Mouse (Mus musculus): ENCODE measurements at regions not wholly inside any gene's neighbourhood (a gene's known extent, or its start where the extent isn't known, plus 50 kb on each side); places are given as distances from the start of the nearest gene placed in this dataset.
"Not testable (repeated sequence)": the region's sequence is repeated elsewhere in the genome, so short reads cannot be mapped to it uniquely, and the experiment has no call there.

- no peak for DNase-seq
- intact Hi-C loops (cut with DNase I): no loop called here
Observed at GRCm38 (mm10) chr5:67487965-67488409, 59.9 kb upstream of the Bend4 start.

- DNase-seq; intact Hi-C loops (cut with DNase I): not testable (repeated sequence)
Observed at GRCm38 (mm10) chr5:67490709-67491108, 62.6 kb upstream of the Bend4 start.

- intact Hi-C loops (cut with DNase I): no loop called here
- DNase-seq: no peak
Observed at GRCm38 (mm10) chr5:67492893-67493302, 64.8 kb upstream of the Bend4 start.

GRCm38 (mm10) chr5:67496710-67497109, 68.6 kb upstream of the Bend4 start:
- intact Hi-C loops (cut with DNase I): no loop called here
- peak; percentile 4 to 5 for DNase-seq

GRCm38 (mm10) chr5:67520251-67520650, 87.4 kb upstream of the Shisa3 start:
- no peak for DNase-seq
- intact Hi-C loops (cut with DNase I): loop anchor here (10.0 kb wide), 1 partner anchor 595 kb away; no protein-coding TSS in a partner anchor

- DNase-seq: no peak
- intact Hi-C loops (cut with DNase I): loop anchor here (10.0 kb wide), 1 partner anchor 593 kb away; no protein-coding TSS in a partner anchor
Observed at GRCm38 (mm10) chr5:67521423-67521912, 86.2 kb upstream of the Shisa3 start.

- intact Hi-C loops (cut with DNase I): loop anchor here (1.0 to 5.0 kb wide), 2 partner anchors 65 to 482 kb away; no protein-coding TSS in a partner anchor
Observed at GRCm38 (mm10) chr5:67530149-67530548, 77.5 kb upstream of the Shisa3 start.

GRCm38 (mm10) chr5:67530957-67531356, 76.7 kb upstream of the Shisa3 start:
- intact Hi-C loops (cut with DNase I): loop anchor here (1.0 to 5.0 kb wide), 2 partner anchors 64 to 481 kb away; no protein-coding TSS in a partner anchor
- peak; percentile 12 to 41 for DNase-seq

More at GRCm38 (mm10) chr5:67530149-67530548, 77.5 kb upstream of the Shisa3 start:
- peak in 1 of 2 experiments; percentile 21 for DNase-seq

- intact Hi-C loops (cut with DNase I): loop anchor here (1.0 to 5.0 kb wide), 3 partner anchors 74 to 480 kb away; partner anchors contain the start of gene Shisa3
- DNase-seq: peak; percentile 79 to 90
Observed at GRCm38 (mm10) chr5:67532351-67532750, 75.3 kb upstream of the Shisa3 start.

GRCm38 (mm10) chr5:67532756-67533255, 74.9 kb upstream of the Shisa3 start:
- DNase-seq: peak; percentile 29 to 41
- intact Hi-C loops (cut with DNase I): loop anchor here (1.0 to 5.0 kb wide), 3 partner anchors 74 to 479 kb away; partner anchors contain the start of gene Shisa3

- DNase-seq: peak in 1 of 2 experiments; percentile 7
Observed at GRCm38 (mm10) chr5:67534056-67534455, 73.6 kb upstream of the Shisa3 start.

GRCm38 (mm10) chr5:67537990-67538389, 69.7 kb upstream of the Shisa3 start:
- intact Hi-C loops (cut with DNase I): no loop called here
- DNase-seq: peak; percentile 13 to 42

More at GRCm38 (mm10) chr5:67534056-67534455, 73.6 kb upstream of the Shisa3 start:
- intact Hi-C loops (cut with DNase I): loop anchor here (5.0 kb wide), 1 partner anchor 478 kb away; no protein-coding TSS in a partner anchor

GRCm38 (mm10) chr5:67539591-67540238, 68.0 kb upstream of the Shisa3 start:
- DNase-seq: no peak
- intact Hi-C loops (cut with DNase I): no loop called here

- intact Hi-C loops (cut with DNase I): no loop called here
- DNase-seq: peak; percentile 20 to 31
Observed at GRCm38 (mm10) chr5:67541867-67542266, 65.8 kb upstream of the Shisa3 start.

GRCm38 (mm10) chr5:67544028-67544589, 63.6 kb upstream of the Shisa3 start:
- intact Hi-C loops (cut with DNase I): no loop called here

GRCm38 (mm10) chr5:67550257-67550656, 57.4 kb upstream of the Shisa3 start:
- intact Hi-C loops (cut with DNase I): no loop called here
- no peak for DNase-seq

More at GRCm38 (mm10) chr5:67544028-67544589, 63.6 kb upstream of the Shisa3 start:
- no peak for DNase-seq

- DNase-seq: no peak
- intact Hi-C loops (cut with DNase I): no loop called here
Observed at GRCm38 (mm10) chr5:67551668-67552390, 55.9 kb upstream of the Shisa3 start.

GRCm38 (mm10) chr5:67552865-67553264, 54.8 kb upstream of the Shisa3 start:
- no peak for DNase-seq
- intact Hi-C loops (cut with DNase I): no loop called here
